Mouse (Mus musculus): Measurements from ENCODE around the gene Apol7a.
A peak's percentile ranks its signal among the peaks of the same experiment; 100 is the strongest.
"Not testable (repeated sequence)": the region's sequence is repeated elsewhere in the genome, so short reads cannot be mapped to it uniquely, and the experiment has no call there.

Apol7a gene

GRCm38 (mm10) chr15:77399027-77399426, at the start of gene Apol7a:
Gene Apol7a (minus strand): TSS chr15:77399110.
- DNase-seq (ENCODE audit: low spot score in 2 of 2): not testable (repeated sequence)

GRCm38 (mm10) chr15:77447392-77447791, 48.5 kb upstream of the Apol7a start, which contains the start of gene Apol7b:
Gene Apol7b (minus strand): TSS chr15:77447492.
- not testable (repeated sequence) for DNase-seq (ENCODE audit: low spot score in 2 of 2)

GRCm38 (mm10) chr15:77445668-77446067, 46.8 kb upstream of the Apol7a start:
- DNase-seq (ENCODE audit: low spot score in 2 of 2): not testable (repeated sequence)

- DNase-seq (ENCODE audit: low spot score in 2 of 2): not testable (repeated sequence)
Observed at GRCm38 (mm10) chr15:77444746-77445145, 45.8 kb upstream of the Apol7a start.

- not testable (repeated sequence) for DNase-seq (ENCODE audit: low spot score in 2 of 2)
Observed at GRCm38 (mm10) chr15:77428690-77429448, 30.0 kb upstream of the Apol7a start.

GRCm38 (mm10) chr15:77422925-77423324, 24.0 kb upstream of the Apol7a start:
- not testable (repeated sequence) for DNase-seq (ENCODE audit: low spot score in 2 of 2)

- DNase-seq (ENCODE audit: low spot score in 2 of 2): not testable (repeated sequence)
Observed at GRCm38 (mm10) chr15:77419657-77420056, 20.7 kb upstream of the Apol7a start.

- DNase-seq (ENCODE audit: low spot score in 2 of 2): not testable (repeated sequence)
Observed at GRCm38 (mm10) chr15:77416655-77417333, 17.9 kb upstream of the Apol7a start.

- not testable (repeated sequence) for DNase-seq (ENCODE audit: low spot score in 2 of 2)
Observed at GRCm38 (mm10) chr15:77415653-77416052, 16.7 kb upstream of the Apol7a start.

- not testable (repeated sequence) for DNase-seq (ENCODE audit: low spot score in 2 of 2)
Observed at GRCm38 (mm10) chr15:77412695-77413094, 13.8 kb upstream of the Apol7a start.

- DNase-seq (ENCODE audit: low spot score in 2 of 2): not testable (repeated sequence)
Observed at GRCm38 (mm10) chr15:77411035-77411434, 12.1 kb upstream of the Apol7a start, which contains the start of gene Apol9a. Gene Apol9a (minus strand): TSS chr15:77411135.

- DNase-seq (ENCODE audit: low spot score in 2 of 2): peak; percentile 46 to 61
Observed at GRCm38 (mm10) chr15:77406370-77406769, 7.5 kb upstream of the Apol7a start.

- not testable (repeated sequence) for DNase-seq (ENCODE audit: low spot score in 2 of 2)
Observed at GRCm38 (mm10) chr15:77397450-77398132, 1.3 kb downstream of the Apol7a start.

- not testable (repeated sequence) for DNase-seq (ENCODE audit: low spot score in 2 of 2)
Observed at GRCm38 (mm10) chr15:77393832-77394231, 5.1 kb downstream of the Apol7a start.

GRCm38 (mm10) chr15:77387462-77387861, 11.4 kb downstream of the Apol7a start:
- DNase-seq (ENCODE audit: low spot score in 2 of 2): no peak

- no peak for DNase-seq (ENCODE audit: low spot score in 2 of 2)
Observed at GRCm38 (mm10) chr15:77384340-77385030, 14.4 kb downstream of the Apol7a start.

GRCm38 (mm10) chr15:77382880-77383279, 16.0 kb downstream of the Apol7a start:
- no peak for DNase-seq (ENCODE audit: low spot score in 2 of 2)

GRCm38 (mm10) chr15:77382271-77382850, 16.5 kb downstream of the Apol7a start:
- DNase-seq (ENCODE audit: low spot score in 2 of 2): no peak

GRCm38 (mm10) chr15:77381481-77381880, 17.4 kb downstream of the Apol7a start:
- DNase-seq (ENCODE audit: low spot score in 2 of 2): no peak

- DNase-seq (ENCODE audit: low spot score in 2 of 2): no peak
Observed at GRCm38 (mm10) chr15:77379921-77380320, 19.0 kb downstream of the Apol7a start.

- DNase-seq (ENCODE audit: low spot score in 2 of 2): no peak
Observed at GRCm38 (mm10) chr15:77377419-77377818, 21.5 kb downstream of the Apol7a start.
